Mouse (Mus musculus) left cerebral cortex, postnatal 4 days (tissue): ENCODE results near the gene Il11. TPM values are rescaled to one million over a fixed set of nuclear protein-coding genes. Genes with fewer than 3 reads are reported as not detected.
A peak's percentile ranks its signal among the peaks of the same experiment; 100 is the strongest.

Source experiments
- DNase-seq: peaks from one replicate; pipeline ENCODE4 v3.0.0-alpha.2; 2022
- intact Hi-C: fragments of 180-260 bp; cut with DNase I; formaldehyde crosslinking; loops from one replicate; pipeline ENCODE4 v1.15.1; 2025
- total RNA-seq, 2 experiments: library from RNA; stranded (reverse); gene quantifications; 2 replicates each; pipeline ENCODE4 v1.2.3; 2021

Gene Il11
- total RNA-seq, 2 experiments from 2014 or later: 0.82 to 1.2 TPM

DNA sequence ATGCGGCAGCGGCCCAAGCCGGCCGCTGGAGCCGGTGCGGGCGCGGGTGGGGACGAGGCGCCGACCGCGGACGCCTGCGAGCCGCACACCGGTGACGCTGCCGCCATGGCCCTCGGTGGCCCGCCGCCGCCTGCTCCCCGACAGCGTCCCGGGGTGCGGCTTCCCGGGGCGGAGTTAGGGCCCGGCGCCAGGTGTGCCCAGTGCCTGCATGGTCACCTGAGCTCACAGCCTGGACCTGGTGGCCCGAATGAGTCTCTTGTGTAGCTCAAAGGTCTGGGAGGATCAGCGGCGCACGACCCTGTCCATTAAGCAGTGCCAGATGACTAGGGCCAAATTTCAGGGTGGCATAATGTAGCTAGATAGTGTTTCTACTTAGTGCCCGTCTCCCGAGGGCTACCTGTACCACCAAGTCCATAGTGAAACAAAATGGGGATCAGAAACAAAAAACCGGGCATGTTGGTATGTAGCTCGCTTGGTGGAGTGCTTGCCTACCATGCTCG lies 6.8 kb upstream of the Il11 start, which contains the start of gene Tmem238:
Gene Tmem238, minus strand, starts transcription at position 221 of the 500 bp plus-strand sequence.
- intact Hi-C loops: loop anchor here (5.0 kb wide), 1 partner anchor 37 kb away; the partner anchor contains the start of gene Cox6b2
- DNase-seq: peak; percentile 28

GRCm38 (mm10) chr7:4788499-4789435 lies 6.1 kb upstream of the Il11 start:
- intact Hi-C loops: loop anchor here (5.0 kb wide), 1 partner anchor 36 kb away; the partner anchor contains the start of gene Cox6b2

DNA sequence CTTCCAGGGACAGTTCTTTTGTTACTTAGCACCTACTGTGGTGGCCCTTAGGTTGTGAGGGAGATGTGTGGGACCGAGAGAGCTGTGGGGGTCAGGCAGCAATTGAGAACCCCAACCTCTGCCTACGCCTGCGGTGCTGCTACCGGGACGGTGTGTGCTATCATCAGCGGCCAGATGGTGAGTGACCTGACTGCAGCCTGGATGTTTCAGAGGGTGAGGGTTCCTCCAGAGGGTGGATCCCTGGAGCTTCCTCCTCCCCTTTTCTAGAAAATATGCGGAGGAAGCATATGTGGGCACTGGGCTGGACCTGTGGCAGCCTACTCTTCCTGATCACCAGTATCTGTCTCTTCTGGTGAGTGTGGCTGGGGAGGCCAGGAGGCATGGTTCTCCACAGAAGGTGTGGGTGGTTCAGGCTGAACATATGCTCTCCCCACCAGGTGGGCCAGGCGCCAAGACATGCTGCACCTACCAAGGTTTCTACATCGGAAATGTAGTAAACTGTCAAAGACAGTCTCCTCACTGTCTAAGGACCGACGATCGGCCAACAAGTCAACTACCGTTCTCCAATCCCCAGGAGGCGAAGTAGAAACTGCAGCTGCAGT lies 1.1 kb upstream of the Il11 start:
- intact Hi-C loops: no loop called here
- no peak for DNase-seq

More at GRCm38 (mm10) chr7:4788499-4789435, 6.1 kb upstream of the Il11 start:
- peak; percentile 67 for DNase-seq

DNA sequence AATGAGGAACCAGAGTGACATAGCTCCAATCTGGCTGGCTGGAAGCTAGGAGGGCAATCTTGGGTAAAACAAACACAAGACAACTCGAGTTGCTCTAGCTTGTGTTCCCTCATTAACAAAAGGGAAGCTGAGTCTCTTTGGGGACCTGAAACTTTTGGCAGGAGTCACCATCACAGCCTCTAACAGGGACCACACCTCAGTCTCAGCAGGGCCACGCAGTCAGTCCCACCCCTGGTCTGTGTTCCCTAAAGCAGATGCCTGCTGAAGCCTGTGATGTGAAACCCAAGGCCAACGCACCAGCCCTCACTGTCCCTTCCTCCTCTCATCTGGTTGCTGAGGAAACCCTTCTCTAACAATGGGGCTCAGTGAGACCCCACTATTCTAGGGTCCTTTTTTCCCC lies 529 bp downstream of the Il11 start:
- DNase-seq: no peak
- intact Hi-C loops: no loop called here

DNA sequence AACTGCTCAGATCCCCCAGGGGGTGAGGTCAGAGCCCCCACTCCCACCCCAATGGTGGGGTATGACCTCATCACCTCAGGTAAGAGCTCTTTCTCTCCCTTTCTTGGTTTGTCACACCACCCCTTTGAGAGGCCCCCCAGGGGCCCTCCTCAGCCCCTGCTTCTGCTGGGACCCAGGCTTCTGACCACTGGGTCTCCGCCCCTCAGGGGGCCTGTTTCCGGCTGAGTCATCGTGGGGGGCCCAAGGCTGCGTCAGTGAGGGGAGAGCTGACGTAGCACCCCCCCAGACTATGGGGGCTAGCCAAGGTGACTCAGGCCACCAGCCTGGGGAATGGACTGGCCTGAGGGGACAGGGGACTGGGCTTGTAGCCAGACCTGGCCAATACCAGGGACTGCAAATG lies 2.7 kb downstream of the Il11 start:
- intact Hi-C loops: no loop called here

DNA sequence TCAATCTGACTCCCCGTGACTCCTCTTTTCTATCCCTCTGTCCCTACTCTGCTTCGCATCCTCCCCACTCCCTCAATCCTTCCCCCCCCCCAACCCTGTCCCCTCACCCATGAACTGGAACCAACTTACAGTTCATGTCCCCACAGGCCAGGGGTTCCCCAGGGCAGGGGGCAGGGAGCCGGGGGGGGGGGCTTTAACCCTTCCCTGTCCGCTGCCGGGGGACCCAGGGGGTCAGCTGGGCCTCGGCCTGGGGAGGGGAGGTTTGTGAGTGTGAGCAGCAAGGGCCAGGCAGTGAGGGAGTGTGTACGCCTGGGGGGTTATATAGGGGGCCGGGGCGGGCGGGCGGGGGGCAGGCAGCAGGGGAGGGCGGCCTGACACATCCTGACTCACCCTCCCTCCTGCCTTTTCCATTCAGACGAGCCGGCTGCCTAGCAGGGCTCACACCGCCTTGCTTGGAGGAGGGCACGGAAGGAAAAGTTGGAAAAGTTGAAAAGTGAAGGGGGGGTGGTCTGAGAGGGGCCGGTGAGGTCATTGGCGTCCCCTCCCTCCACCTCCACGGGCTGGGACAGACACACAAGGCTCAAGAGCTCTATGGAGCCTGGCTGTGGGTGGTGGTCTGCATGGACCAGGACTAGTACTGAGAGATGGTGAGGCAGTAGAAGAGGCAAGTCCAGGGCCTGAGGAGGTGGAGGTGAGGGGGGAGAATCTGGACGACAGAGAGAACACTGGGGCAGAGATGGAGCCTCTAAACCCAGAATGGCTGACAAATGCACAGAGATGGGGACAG lies 4.6 kb downstream of the Il11 start:
- intact Hi-C loops: no loop called here
- DNase-seq: no peak

More for the DNA sequence above, 2.7 kb downstream of the Il11 start:
- DNase-seq: no peak

DNA sequence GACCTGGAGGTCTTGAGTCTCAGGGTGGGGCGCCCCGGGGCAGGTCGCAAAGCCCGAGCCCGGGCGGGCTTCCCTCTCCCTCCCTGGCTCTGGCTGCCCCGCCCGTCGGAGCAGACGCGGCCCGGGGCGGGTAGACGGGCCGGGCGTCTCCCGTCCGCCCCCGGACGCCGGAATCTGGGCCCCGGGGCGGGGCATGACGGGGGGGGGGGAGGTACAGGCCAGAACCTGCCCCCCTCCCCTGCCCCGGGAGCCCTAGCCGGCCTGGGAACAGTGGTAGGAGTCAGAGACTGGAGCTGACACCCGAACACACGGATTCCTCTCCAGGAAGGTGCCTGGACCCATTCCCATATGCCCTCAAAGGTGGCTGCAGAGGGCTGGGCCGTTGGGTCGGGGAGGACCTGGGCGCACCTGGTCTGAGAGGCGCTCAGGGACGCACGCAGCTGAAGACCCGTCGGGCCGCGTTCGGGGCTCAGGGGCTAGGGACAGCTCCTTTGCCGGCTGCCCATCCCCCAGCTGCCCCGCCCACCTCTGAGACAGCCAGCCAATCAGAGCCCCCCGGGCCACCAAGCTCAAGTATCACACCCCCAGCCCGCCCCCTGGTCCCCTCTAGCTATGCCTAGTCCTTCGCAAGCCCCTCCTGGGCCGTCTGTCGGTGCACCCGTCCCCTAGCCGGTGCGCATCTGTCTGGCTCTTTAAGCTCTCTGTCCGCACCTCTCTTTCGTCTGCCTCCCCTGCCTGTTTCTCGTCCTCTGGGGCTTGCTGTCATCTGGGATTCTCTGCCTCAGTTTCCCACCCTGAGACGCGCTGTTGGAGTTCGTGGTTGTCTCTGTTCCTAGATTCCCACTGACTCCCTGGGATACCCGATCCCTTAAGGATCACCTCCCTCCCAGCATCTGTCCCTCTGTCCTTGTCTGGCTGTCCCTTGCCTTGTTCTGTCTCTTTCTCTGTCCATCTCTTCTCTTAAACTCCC lies 5.5 kb downstream of the Il11 start:
- intact Hi-C loops: no loop called here
- DNase-seq: peak; percentile 76

DNA sequence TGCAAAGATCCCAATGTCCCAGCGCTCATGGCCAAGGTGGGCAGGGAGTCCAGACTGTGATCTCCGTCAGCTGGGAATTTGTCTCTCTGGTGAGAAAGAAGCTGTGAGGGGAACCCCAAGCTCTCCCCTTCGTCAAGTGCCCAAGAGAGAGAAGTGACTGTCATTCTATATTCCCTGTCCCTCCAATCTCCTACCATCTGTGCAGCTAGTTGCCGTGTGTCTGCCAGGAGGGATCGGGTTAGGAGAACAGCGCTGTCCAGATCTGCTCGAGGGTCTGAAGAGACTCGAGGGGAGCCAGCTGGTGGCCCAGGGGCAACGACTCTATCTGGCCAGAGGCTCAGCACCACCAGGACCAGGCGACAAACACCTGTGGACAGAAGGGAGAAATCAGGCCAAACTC lies 6.5 kb downstream of the Il11 start:
- DNase-seq: no peak
- intact Hi-C loops: no loop called here

GRCm38 (mm10) chr7:4771202-4771601 lies 11.5 kb downstream of the Il11 start, which contains the start of gene Fam71e2:
TSS of gene Fam71e2 (minus strand) at chr7:4771302.
- intact Hi-C loops: no loop called here

GRCm38 (mm10) chr7:4764946-4765710 lies 17.5 kb downstream of the Il11 start:
- no peak for DNase-seq
- intact Hi-C loops: no loop called here

More at GRCm38 (mm10) chr7:4771202-4771601, 11.5 kb downstream of the Il11 start, which contains the start of gene Fam71e2:
- DNase-seq: no peak

GRCm38 (mm10) chr7:4759670-4760069 lies 23.0 kb downstream of the Il11 start:
- DNase-seq: no peak
- intact Hi-C loops: no loop called here

GRCm38 (mm10) chr7:4752821-4753570 lies 29.7 kb downstream of the Il11 start, which contains the start of gene Cox6b2:
TSS of gene Cox6b2 (minus strand) at chr7:4753094.
- peak; percentile 89 for DNase-seq
- intact Hi-C loops: loop anchor here (5.0 kb wide), 1 partner anchor 34 kb away; the partner anchor contains the start of gene Tmem238

- peak; percentile 47 for DNase-seq
- intact Hi-C loops: loop anchor here (5.0 kb wide), 1 partner anchor 35 kb away; the partner anchor contains the start of gene Tmem238
These were observed 30.5 kb downstream of the Il11 start for GRCm38 (mm10) chr7:4751971-4752820.

- intact Hi-C loops: no loop called here
These were observed 33.5 kb downstream of the Il11 start for GRCm38 (mm10) chr7:4749169-4749568.

DNA sequence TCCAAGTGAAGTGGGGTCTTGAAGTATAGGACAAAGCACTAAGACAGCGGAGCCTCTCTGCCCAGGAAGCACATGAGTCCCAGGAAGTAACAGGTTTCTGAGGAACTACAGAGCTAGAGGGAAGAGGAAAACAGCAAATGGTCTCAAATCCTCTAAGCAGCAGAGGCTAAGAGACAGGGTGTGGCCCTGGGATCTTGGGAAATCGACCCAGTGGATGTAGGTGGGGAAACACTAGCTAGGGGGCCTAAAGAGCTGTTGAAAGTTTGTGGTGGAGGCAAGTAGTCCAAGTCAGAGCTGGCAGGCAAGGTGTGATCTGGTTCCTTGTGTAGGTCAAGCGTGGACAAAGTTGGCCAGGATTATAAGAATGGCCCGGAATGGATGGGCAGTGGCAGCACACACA lies 34.3 kb downstream of the Il11 start:
- intact Hi-C loops: no loop called here
- no peak for DNase-seq

More at GRCm38 (mm10) chr7:4749169-4749568, 33.5 kb downstream of the Il11 start:
- no peak for DNase-seq

GRCm38 (mm10) chr7:4747156-4747899 lies 35.3 kb downstream of the Il11 start:
- intact Hi-C loops: no loop called here
- DNase-seq: no peak
